Mouse (Mus musculus) myocyte (in vitro differentiated cells): ENCODE results near the gene Cmtm6.
A peak's percentile ranks its signal among the peaks of the same experiment; 100 is the strongest.

Experiments
- E2F4 ChIP-seq: IDR thresholded peaks from one replicate; pipeline ENCODE4 v1.6.1; 2011; ENCODE audit warnings: mild to moderate bottlenecking, control low read depth, moderate library complexity; ENCODE audit not compliant: insufficient read depth
- MAX ChIP-seq: IDR thresholded peaks from one replicate; pipeline ENCODE4 v1.6.1; 2011; ENCODE audit warnings: low read depth, mild to moderate bottlenecking, control low read depth
- MYOG ChIP-seq, 3 experiments: IDR thresholded peaks; one replicate each; pipeline ENCODE4 v1.6.1; 2011; ENCODE audit warnings: control low read depth in 2 of 3, low read depth in 2 of 3, mild to moderate bottlenecking in 2 of 3; ENCODE audit not compliant: insufficient read length in 2 of 3, control insufficient read depth in 1 of 3, insufficient read depth in 1 of 3
- POLR2A ChIP-seq: IDR thresholded peaks from one replicate; pipeline ENCODE4 v1.6.1; 2011; ENCODE audit warnings: low read depth, mild to moderate bottlenecking, control low read depth, moderate library complexity; ENCODE audit not compliant: insufficient read length
- POLR2AphosphoS2 ChIP-seq: IDR thresholded peaks from one replicate; pipeline ENCODE4 v1.6.1; 2011; ENCODE audit warnings: low read depth, control low read depth; ENCODE audit not compliant: insufficient read length
- SRF ChIP-seq: IDR thresholded peaks from one replicate; pipeline ENCODE4 v1.6.1; 2011; ENCODE audit warnings: low read depth; ENCODE audit not compliant: control insufficient read depth, insufficient read length
- TCF12 ChIP-seq: IDR thresholded peaks from one replicate; pipeline ENCODE4 v1.6.1; 2011; ENCODE audit warnings: mild to moderate bottlenecking, control low read depth; ENCODE audit not compliant: poor library complexity, insufficient read depth, severe bottlenecking
- USF1 ChIP-seq: IDR thresholded peaks from one replicate; pipeline ENCODE4 v1.6.1; 2011; ENCODE audit warnings: low read depth, mild to moderate bottlenecking, control low read depth, moderate library complexity

DNA sequence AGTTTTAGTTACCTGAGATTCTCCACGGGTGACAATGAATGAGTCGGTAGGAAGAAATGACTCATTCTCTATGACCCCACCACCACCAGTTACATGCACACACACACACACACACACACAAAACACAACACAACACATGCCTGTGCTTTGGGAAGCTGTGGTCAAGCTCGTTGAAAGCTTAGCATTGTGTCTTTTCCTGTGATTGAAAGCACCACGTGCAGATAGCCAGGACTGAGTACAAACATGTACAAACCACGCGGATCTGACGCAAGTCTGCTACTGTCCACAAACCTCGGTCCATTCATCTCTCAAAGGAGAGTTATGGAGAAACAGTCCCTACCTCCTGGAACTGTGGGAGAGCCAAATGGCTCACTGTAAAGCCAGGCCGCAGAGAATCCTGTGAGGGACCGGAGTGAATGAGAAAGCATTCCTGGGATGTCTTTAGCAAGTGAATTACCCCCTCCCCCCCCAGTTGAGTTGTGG, 40.8 kb upstream of the Cmtm6 start:
- TF ChIP-seq POLR2A (peak; percentile 29), POLR2AphosphoS2 (no peak), MAX (peak; percentile 97), USF1 (peak; percentile 43), MYOG (IDR thresholded peaks at IDR 0.05; ENCODE audit: control insufficient read depth in 1 of 3, insufficient read depth in 1 of 3, insufficient read length in 2 of 3, low read depth in 2 of 3) (no peak), TCF12 (no peak), E2F4 (no peak), SRF (no peak)
